Mouse (Mus musculus): ENCODE results near the gene Stag2.

DNA sequence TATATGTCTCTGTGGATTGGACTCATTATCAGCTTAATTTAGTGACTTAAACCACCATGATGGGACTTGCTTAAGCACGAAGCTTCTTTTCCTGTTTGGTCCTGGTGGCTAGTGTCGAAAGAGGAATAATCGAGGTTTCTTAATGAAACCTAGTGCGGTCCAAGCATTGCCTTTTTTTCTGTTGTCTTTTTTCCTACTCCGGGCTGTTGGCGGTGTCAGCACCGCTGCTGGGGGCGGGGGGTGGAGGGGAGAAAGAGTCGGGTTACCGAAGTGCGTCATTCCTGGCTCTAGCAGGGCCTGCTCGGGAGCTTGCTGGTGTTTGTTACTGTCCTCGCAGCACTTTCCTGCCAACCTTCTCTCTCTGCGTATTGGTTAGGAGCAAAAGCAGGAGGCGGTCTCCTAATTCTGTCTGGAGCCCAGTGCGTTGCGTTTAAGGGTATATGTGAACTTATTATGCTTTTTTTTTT is 2.8 kb downstream of the Stag2 start:
- TF ChIP-seq CTCF (IDR thresholded peaks at IDR 0.05; ENCODE audit: low read depth), result no peak
- TF ChIP-seq EP300 (IDR thresholded peaks at IDR 0.05; ENCODE audit: low read depth), result no peak
